Mouse (Mus musculus) intestine, embryonic 16.5 days (tissue): ENCODE data around the gene Arhgef3. TPM values are rescaled to one million over a fixed set of nuclear protein-coding genes. Genes with fewer than 3 reads are reported as not detected.
"Not testable (repeated sequence)": the region's sequence is repeated elsewhere in the genome, so short reads cannot be mapped to it uniquely, and the experiment has no call there.

Source experiments
- ATAC-seq: fragments of 200-750 bp; cut with Nextera tagmentation; 2 replicates; pipeline ENCODE4 v1.8.0; 2017; ENCODE audit warnings: moderate TSS enrichment, moderate library complexity
- H3K27ac ChIP-seq: fragments of 300-500 bp; sonication (generic); 2 replicates; pipeline ENCODE4 v1.5.1; 2014; ENCODE audit warnings: mild to moderate bottlenecking, low read length
- H3K27me3 ChIP-seq: fragments of 300-500 bp; sonication (generic); replicated peaks from 2 replicates; pipeline ENCODE4 v1.6.1; 2014; ENCODE audit warnings: low read length, control low read depth, mixed read lengths; ENCODE audit not compliant: control insufficient read depth, insufficient read depth
- H3K36me3 ChIP-seq: fragments of 300-500 bp; sonication (generic); 2 replicates; pipeline ENCODE4 v1.6.1; 2014; ENCODE audit warnings: low read length, control low read depth; ENCODE audit not compliant: control insufficient read depth, insufficient read depth
- H3K4me1 ChIP-seq: fragments of 300-500 bp; sonication (generic); 2 replicates; pipeline ENCODE4 v1.6.1; 2014; ENCODE audit warnings: low read length, control low read depth, mixed read lengths; ENCODE audit not compliant: control insufficient read depth, insufficient read depth
- H3K4me2 ChIP-seq: fragments of 300-500 bp; sonication (generic); 2 replicates; pipeline ENCODE4 v1.6.1; 2014; ENCODE audit warnings: low read depth, low read length, control low read depth
- H3K4me3 ChIP-seq: fragments of 300-500 bp; sonication (generic); 2 replicates; pipeline ENCODE4 v1.5.1; 2014; ENCODE audit warnings: mild to moderate bottlenecking, low read length
- H3K9ac ChIP-seq: fragments of 300-500 bp; sonication (generic); 2 replicates; pipeline ENCODE4 v1.6.1; 2014; ENCODE audit warnings: low read depth, low read length
- H3K9me3 ChIP-seq: fragments of 300-500 bp; sonication (generic); 2 replicates; pipeline ENCODE4 v1.6.1; 2016; ENCODE audit warnings: low read length, control low read depth; ENCODE audit not compliant: control insufficient read depth
- WGBS: fragments of 180-500 bp; shearing (Covaris S2); extraction: QIAGEN DNeasy Blood & Tissue Kit; methylation state at CpG from one replicate; pipeline ENCODE4 v1.1.7; 2014; 5-methylcytosine and 5-hydroxymethylcytosine counted together
- polyA plus RNA-seq: library from polyadenylated mRNA; unstranded; fragments of >200 nt; fragmentation: Nextera tagmentation; extraction: Ambion mirVana; gene quantifications from 2 replicates; pipeline ENCODE4 v1.2.1, GENCODE M21; 2015

Arhgef3 gene
- polyA plus RNA-seq, 1 experiment from 2014 or later, result 12.0 TPM

- Histone ChIP-seq H3K27ac (no peak overlapping the region), H3K27me3 (no peaks in the 10 kb centered on the region), H3K9me3 (no peaks in the 10 kb centered on the region), H3K4me1 (no peaks in the 10 kb centered on the region), H3K36me3 (no peaks in the 10 kb centered on the region), H3K4me3 (no peak overlapping the region), H3K4me2 (no peak overlapping the region), H3K9ac (no peak overlapping the region)
- no peak for ATAC-seq
Measured at GRCm38 (mm10) chr14:27206443-27206842, 91.7 kb downstream of the Arhgef3 start.

- ATAC-seq, result no peak
- no peaks in the 10 kb centered on the region for H3K36me3 ChIP-seq
- H3K27me3 ChIP-seq, result no peaks in the 10 kb centered on the region
- no peak overlapping the region for H3K4me3 ChIP-seq
- WGBS, result 92% methylated on average over 4 of the region's 4 CpGs
- H3K9me3 ChIP-seq, result no peaks in the 10 kb centered on the region
- no peaks in the 10 kb centered on the region for H3K4me1 ChIP-seq
- H3K27ac ChIP-seq, result no peak overlapping the region
- H3K9ac ChIP-seq, result no peak overlapping the region
- H3K4me2 ChIP-seq, result no peak overlapping the region
Measured at GRCm38 (mm10) chr14:27209542-27209941, 94.8 kb downstream of the Arhgef3 start.

- not testable (repeated sequence) for ATAC-seq, H3K9me3 ChIP-seq, H3K36me3 ChIP-seq, H3K4me3 ChIP-seq, H3K27ac ChIP-seq, H3K27me3 ChIP-seq, H3K4me2 ChIP-seq, H3K4me1 ChIP-seq, H3K9ac ChIP-seq
- 58% methylated on average over 9 of the region's 9 CpGs for WGBS
Measured at GRCm38 (mm10) chr14:27210801-27211200, 96.1 kb downstream of the Arhgef3 start.

GRCm38 (mm10) chr14:27211743-27212445 lies 97.2 kb downstream of the Arhgef3 start:
- no peaks in the 10 kb centered on the region for H3K9me3 ChIP-seq
- H3K4me2 ChIP-seq, result no peak overlapping the region
- H3K27ac ChIP-seq, result no peak overlapping the region
- no peaks in the 10 kb centered on the region for H3K27me3 ChIP-seq
- no peak for ATAC-seq
- H3K36me3 ChIP-seq, result no peaks in the 10 kb centered on the region
- H3K4me3 ChIP-seq, result no peak overlapping the region
- H3K4me1 ChIP-seq, result no peaks in the 10 kb centered on the region
- WGBS, result 88% methylated on average over 2 of the region's 2 CpGs
- H3K9ac ChIP-seq, result no peak overlapping the region

- 44% methylated on average over 2 of the region's 2 CpGs for WGBS
- H3K4me2 ChIP-seq, result no peak overlapping the region
Measured at GRCm38 (mm10) chr14:27214232-27214631, 99.5 kb downstream of the Arhgef3 start.

GRCm38 (mm10) chr14:27219668-27220067 lies 105.0 kb downstream of the Arhgef3 start:
- Histone ChIP-seq H3K36me3 (no peaks in the 10 kb centered on the region), H3K9ac (no peak overlapping the region), H3K4me1 (peaks cover 3% of the 10 kb centered on the region; the same call in 1 of the 2 replicates), H3K27me3 (no peaks in the 10 kb centered on the region), H3K4me3 (no peak overlapping the region), H3K27ac (no peak overlapping the region), H3K4me2 (no peak overlapping the region), H3K9me3 (no peaks in the 10 kb centered on the region)
- no peak for ATAC-seq
- 83% methylated on average over 7 of the region's 7 CpGs for WGBS

More at GRCm38 (mm10) chr14:27214232-27214631, 99.5 kb downstream of the Arhgef3 start:
- Histone ChIP-seq H3K9ac (no peak overlapping the region), H3K27me3 (no peaks in the 10 kb centered on the region), H3K9me3 (no peaks in the 10 kb centered on the region), H3K4me3 (no peak overlapping the region), H3K27ac (no peak overlapping the region), H3K36me3 (no peaks in the 10 kb centered on the region), H3K4me1 (no peaks in the 10 kb centered on the region)
- no peak for ATAC-seq

- H3K27me3 ChIP-seq, result no peaks in the 10 kb centered on the region
- H3K4me1 ChIP-seq, result peaks cover 3% of the 10 kb centered on the region; the same call in 1 of the 2 replicates
- no peak for ATAC-seq
- no peak overlapping the region for H3K4me3 ChIP-seq
- no peaks in the 10 kb centered on the region for H3K36me3 ChIP-seq
- WGBS, result 60% methylated on average over 12 of the region's 12 CpGs
- no peak overlapping the region for H3K9ac ChIP-seq
- H3K9me3 ChIP-seq, result no peaks in the 10 kb centered on the region
- H3K4me2 ChIP-seq, result no peak overlapping the region
- H3K27ac ChIP-seq, result no peak overlapping the region
Measured at GRCm38 (mm10) chr14:27220297-27220696, 105.6 kb downstream of the Arhgef3 start.

- Histone ChIP-seq H3K9me3 (no peaks in the 10 kb centered on the region), H3K27me3 (no peaks in the 10 kb centered on the region), H3K4me1 (peaks cover 10% of the 10 kb centered on the region), H3K4me2 (no peak overlapping the region), H3K4me3 (no peak overlapping the region), H3K36me3 (no peaks in the 10 kb centered on the region), H3K9ac (no peak overlapping the region), H3K27ac (no peak overlapping the region)
- no peak for ATAC-seq
- 84% methylated on average over 7 of the region's 7 CpGs for WGBS
Measured at GRCm38 (mm10) chr14:27224636-27225035, 109.9 kb downstream of the Arhgef3 start.

- no peak overlapping the region for H3K4me2 ChIP-seq
- no peaks in the 10 kb centered on the region for H3K27me3 ChIP-seq
- 82% methylated on average over 3 of the region's 3 CpGs for WGBS
- H3K9ac ChIP-seq, result no peak overlapping the region
- no peaks in the 10 kb centered on the region for H3K9me3 ChIP-seq
- peaks cover 21% of the 10 kb centered on the region for H3K4me1 ChIP-seq
- no peaks in the 10 kb centered on the region for H3K36me3 ChIP-seq
- no peak overlapping the region for H3K4me3 ChIP-seq
- no peak overlapping the region for H3K27ac ChIP-seq
- no peak for ATAC-seq
Measured at GRCm38 (mm10) chr14:27226288-27226687, 111.6 kb downstream of the Arhgef3 start.

- H3K4me1 ChIP-seq, result peaks cover 21% of the 10 kb centered on the region
- no peaks in the 10 kb centered on the region for H3K27me3 ChIP-seq
- H3K4me3 ChIP-seq, result no peak overlapping the region
- no peaks in the 10 kb centered on the region for H3K36me3 ChIP-seq
- H3K4me2 ChIP-seq, result no peak overlapping the region
- WGBS, result 60% methylated on average over 2 of the region's 2 CpGs
- H3K27ac ChIP-seq, result no peak overlapping the region
- H3K9ac ChIP-seq, result no peak overlapping the region
- ATAC-seq, result no peak
- H3K9me3 ChIP-seq, result no peaks in the 10 kb centered on the region
Measured at GRCm38 (mm10) chr14:27228288-27228687, 113.6 kb downstream of the Arhgef3 start.
